23 mouse cellular contexts compared by ENCODE assay signal in genomic region chr17:86591241-86591640, GRCm38 (mm10).
DNase-seq lines count a peak whose midpoint lies in the region; ATAC-seq lines count a peak whose summit lies in the region.
"Had no signal": no experiment of that assay in that cellular context is flagged by ENCODE, and none has a peak within 500 bp of the region (broad histone marks: within the 10 kb centered on the region; RNA-seq: fewer than 3 reads in every experiment).

No protein-coding gene starts in this region.

- no peaks in the 10 kb centered on the region for H3K27me3 ChIP-seq in limb, embryonic 12.5 days
- H3K27me3 ChIP-seq in limb, embryonic 10.5 days (ENCODE audit: low read depth, poor library complexity, severe bottlenecking): no peaks in the 10 kb centered on the region
- H3K27me3 ChIP-seq: embryonic facial prominence, embryonic 12.5 days; forebrain, embryonic 12.5 days had no signal

- H3K4me1 ChIP-seq in limb, embryonic 12.5 days (replicated peaks): peaks cover 9% of the 10 kb centered on the region
- peaks cover 6% of the 10 kb centered on the region for H3K4me1 ChIP-seq in limb, embryonic 10.5 days
- H3K4me1 ChIP-seq: forebrain, embryonic 12.5 days had no signal

- no peaks in the 10 kb centered on the region for H3K36me3 ChIP-seq in limb, embryonic 12.5 days
- no peaks in the 10 kb centered on the region for H3K36me3 ChIP-seq in limb, embryonic 10.5 days
- H3K36me3 ChIP-seq: embryonic facial prominence, embryonic 10.5 days; embryonic facial prominence, embryonic 12.5 days; forebrain, embryonic 10.5 days; forebrain, embryonic 12.5 days had no signal

- no peak overlapping the region for H3K4me2 ChIP-seq in limb, embryonic 12.5 days
- H3K4me2 ChIP-seq: embryonic facial prominence, embryonic 12.5 days; forebrain, embryonic 12.5 days had no signal

- ATAC-seq in limb, embryonic 12.5 days (ENCODE audit: insufficient number of reproducible peaks, insufficient read depth, low FRiP score, low TSS enrichment, low read depth): no peak
- ATAC-seq: activated CD4-positive, CD25-positive, alpha-beta regulatory T cell, adult 4 months; forebrain, embryonic 14.5 days; forebrain, embryonic 16.5 days had no signal

- intact Hi-C loops in left cerebral cortex, postnatal 4 days (cut with DNase I): no loop called here

- no peak overlapping the region for H3K9ac ChIP-seq in limb, embryonic 12.5 days (replicated peaks)
- H3K9ac ChIP-seq: embryonic facial prominence, embryonic 12.5 days; forebrain, embryonic 12.5 days had no signal

- 86% methylated on average over 10 of the region's 10 CpGs for WGBS in limb, embryonic 12.5 days
- WGBS in limb, embryonic 10.5 days: 94% methylated on average over 10 of the region's 10 CpGs

- H3K27ac ChIP-seq in limb, embryonic 12.5 days: 0 out of 2 replicates have a peak overlapping the region, but pooled peaks have one; percentile 1
- no peak overlapping the region for H3K27ac ChIP-seq in limb, embryonic 10.5 days
- H3K27ac ChIP-seq: embryonic facial prominence, embryonic 10.5 days; embryonic facial prominence, embryonic 12.5 days; forebrain, embryonic 10.5 days; forebrain, embryonic 12.5 days had no signal

- no peak overlapping the region for H3K4me3 ChIP-seq in limb, embryonic 12.5 days (replicated peaks)
- no peak overlapping the region for H3K4me3 ChIP-seq in limb, embryonic 10.5 days
- H3K4me3 ChIP-seq: embryonic facial prominence, embryonic 10.5 days; embryonic facial prominence, embryonic 12.5 days; forebrain, embryonic 10.5 days; forebrain, embryonic 12.5 days had no signal

- H3K9me3 ChIP-seq in limb, embryonic 12.5 days: no peaks in the 10 kb centered on the region
- H3K9me3 ChIP-seq in limb, embryonic 10.5 days (replicated peaks): no peaks in the 10 kb centered on the region
- H3K9me3 ChIP-seq: embryonic facial prominence, embryonic 10.5 days; embryonic facial prominence, embryonic 12.5 days; forebrain, embryonic 10.5 days; forebrain, embryonic 12.5 days had no signal

- peak; percentile 75 for DNase-seq in heart, adult 11 months
- no peak for DNase-seq in heart, adult 9 months (ENCODE audit: low spot score in 2 of 2)
- DNase-seq in limb, embryonic 10.5 days (ENCODE audit: low spot score): no peak
- peak; percentile 29 for DNase-seq in 3T3-L1 (ENCODE audit: low read depth, low spot score)
- peak; percentile 60 for DNase-seq in fibroblast of lung, adult 2 months (ENCODE audit: low read depth)
- no peak for DNase-seq in left cerebral cortex, postnatal 4 days
- no peak for DNase-seq in testis, postnatal 14 days (ENCODE audit: low spot score)
- DNase-seq: adrenal gland, adult 8-10 months; adrenal gland, postnatal 14 days; adrenal gland, postnatal 36 days; cerebellum, adult 11-12 months; cerebellum, adult 2 months; cerebellum, adult 9-10 months; cerebellum, postnatal 10 days; cerebellum, postnatal 25 days had no signal

Comparison
In these comparisons a context has a peak if more than half of its experiments do, and no peak if none do; other contexts are left out.
1. DNase-seq: peak in heart, adult 11 months (single experiment), 3T3-L1 (single experiment) and fibroblast of lung, adult 2 months (single experiment); none in heart, adult 9 months (0 of 2), limb, embryonic 10.5 days (single experiment), left cerebral cortex, postnatal 4 days (single experiment) and testis, postnatal 14 days (single experiment).